Mouse (Mus musculus): Measurements from ENCODE around the gene Lyrm4.

- TF ChIP-seq POLR2A (IDR thresholded peaks at IDR 0.05; ENCODE audit: borderline replicate concordance, extremely low read depth, low read depth, low read length) (no peak), CTCF (IDR thresholded peaks at IDR 0.05; ENCODE audit: insufficient read depth, low read length) (no peak)
Observed at GRCm38 (mm10) chr13:36163411-36163810, 46.1 kb upstream of the Lyrm4 start.
